Mouse (Mus musculus) gastrocnemius, postnatal 36 days (tissue): ENCODE results near the gene Bfar. TPM values are rescaled to one million over a fixed set of nuclear protein-coding genes. Genes with fewer than 3 reads are reported as not detected.
A peak's percentile ranks its signal among the peaks of the same experiment; 100 is the strongest.
"Not testable (repeated sequence)": the region's sequence is repeated elsewhere in the genome, so short reads cannot be mapped to it uniquely, and the experiment has no call there.

ENCODE experiments used
- DNase-seq, 2 experiments: peaks; one replicate each; pipeline ENCODE4 v3.0.0; 2022
- intact Hi-C: fragments of 180-260 bp; cut with DNase I; formaldehyde crosslinking; loops from one replicate; pipeline ENCODE4 v1.15.1; 2025
- total RNA-seq, 2 experiments: library from RNA; stranded (reverse); gene quantifications; 2 replicates each; pipeline ENCODE4 v1.2.3; 2021

Bfar gene
- total RNA-seq, 2 experiments from 2014 or later, result 29.7 to 35.0 TPM

DNA sequence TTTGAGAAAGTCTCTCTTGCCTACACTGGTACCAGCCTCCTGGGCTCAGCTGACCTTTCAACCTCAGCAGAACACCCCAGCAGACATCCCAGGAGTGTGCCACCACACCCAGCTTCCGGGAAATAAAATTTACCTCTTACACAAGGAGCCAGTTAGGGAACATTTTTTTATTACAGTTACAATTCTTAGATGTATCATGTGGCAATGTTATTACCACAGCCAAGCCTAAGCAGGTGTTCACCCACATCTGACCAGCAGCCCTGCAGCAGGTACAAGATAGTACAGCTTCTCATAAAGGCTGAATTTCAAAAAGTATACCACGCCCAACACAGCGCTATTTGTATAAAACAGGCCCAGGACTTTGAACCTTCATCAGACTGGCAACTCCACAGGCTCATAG lies 43.3 kb downstream of the Bfar start:
- no peak for DNase-seq
- intact Hi-C loops, result no loop called here

DNA sequence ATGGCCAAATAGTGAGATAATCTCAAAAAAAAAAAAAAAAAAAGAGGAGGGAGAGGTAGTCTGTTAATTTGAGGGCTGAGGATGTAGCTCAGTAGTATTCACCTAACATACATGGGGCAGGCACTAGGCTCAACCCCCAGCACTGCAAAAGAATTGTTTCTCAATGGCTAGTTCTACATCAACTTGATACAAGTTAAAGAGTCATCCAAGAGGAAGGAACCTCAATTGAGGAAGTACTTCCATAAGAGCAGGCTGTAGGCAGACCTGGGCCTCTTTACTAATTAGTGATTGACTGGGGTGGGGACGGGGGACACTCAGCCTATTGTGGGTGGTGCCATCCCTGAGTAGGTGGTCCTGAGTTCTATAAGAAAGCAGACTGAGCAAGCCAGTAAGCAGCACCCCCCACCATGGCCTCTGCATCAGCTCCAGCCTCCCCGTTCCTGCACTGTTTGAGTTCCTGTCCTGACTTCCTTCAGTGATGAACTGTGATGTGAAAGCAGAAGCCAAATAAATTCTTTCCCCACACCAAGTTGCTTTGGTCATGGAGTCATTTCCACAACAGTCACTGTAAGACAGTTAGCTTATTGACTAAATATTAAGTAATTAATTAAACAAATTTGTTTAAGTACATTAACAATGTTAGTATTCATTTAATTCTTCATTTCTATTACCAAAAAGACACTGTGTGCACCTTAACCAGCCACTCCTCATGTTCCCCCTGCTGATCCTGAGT lies 45.3 kb downstream of the Bfar start:
- intact Hi-C loops, result no loop called here
- no peak for DNase-seq

GRCm38 (mm10) chr16:13722937-13723336 lies 51.3 kb downstream of the Bfar start:
- intact Hi-C loops, result no loop called here
- DNase-seq, result no peak

DNA sequence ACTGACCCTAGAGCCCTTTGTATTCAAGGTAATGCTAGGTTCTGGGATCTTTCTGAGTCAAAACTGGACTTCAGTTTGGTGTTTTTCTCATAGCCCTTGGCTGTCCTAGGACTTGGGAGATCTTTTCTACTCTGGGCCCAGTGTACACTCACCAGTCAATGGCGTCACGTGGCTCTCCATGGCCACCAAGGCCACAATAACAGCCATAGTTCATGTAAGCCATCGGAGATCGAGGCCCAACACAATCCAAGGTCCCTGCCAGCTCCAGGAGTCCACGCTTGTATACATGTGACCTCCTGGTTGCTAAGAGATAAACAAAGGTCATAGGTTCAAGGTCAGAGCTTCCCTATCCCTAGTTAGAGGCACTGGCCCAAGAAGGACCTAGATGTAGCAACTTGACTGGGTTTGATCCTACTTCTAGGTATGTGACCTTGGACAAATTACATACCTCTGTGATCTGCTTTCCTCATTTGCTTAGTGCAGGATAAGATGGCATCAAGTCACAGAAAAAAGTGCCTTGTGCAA lies 56.2 kb downstream of the Bfar start:
- intact Hi-C loops, result no loop called here
- no peak for DNase-seq

DNA sequence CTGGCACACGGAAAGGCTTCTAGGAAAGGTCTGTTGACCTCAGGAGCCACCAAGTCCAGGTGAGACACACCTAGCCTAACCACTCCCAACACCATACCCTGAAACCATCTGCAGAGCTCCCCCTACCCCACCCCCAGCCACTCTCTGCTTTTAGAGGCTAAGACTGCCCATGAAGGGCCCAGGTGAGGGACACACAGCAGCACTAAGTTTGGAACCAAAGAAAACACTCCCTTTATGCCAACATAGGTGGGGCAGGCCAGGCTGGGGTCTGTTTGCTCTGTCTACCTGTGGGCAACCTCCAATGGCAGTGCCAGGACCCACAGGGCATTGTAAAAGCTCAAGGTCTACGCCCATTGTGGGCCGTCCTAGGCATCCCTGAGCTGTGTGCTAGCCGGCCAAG lies 57.8 kb downstream of the Bfar start:
- no peak for DNase-seq
- intact Hi-C loops, result no loop called here

- DNase-seq, result no peak
- intact Hi-C loops, result loop anchor here (10.0 kb wide), 2 partner anchors 196 to 616 kb away; no protein-coding TSS in a partner anchor
These were observed 58.9 kb downstream of the Bfar start, which contains the start of gene Pla2g10 for GRCm38 (mm10) chr16:13730285-13731255. Gene Pla2g10, minus strand, starts transcription at chr16:13730983.

DNA sequence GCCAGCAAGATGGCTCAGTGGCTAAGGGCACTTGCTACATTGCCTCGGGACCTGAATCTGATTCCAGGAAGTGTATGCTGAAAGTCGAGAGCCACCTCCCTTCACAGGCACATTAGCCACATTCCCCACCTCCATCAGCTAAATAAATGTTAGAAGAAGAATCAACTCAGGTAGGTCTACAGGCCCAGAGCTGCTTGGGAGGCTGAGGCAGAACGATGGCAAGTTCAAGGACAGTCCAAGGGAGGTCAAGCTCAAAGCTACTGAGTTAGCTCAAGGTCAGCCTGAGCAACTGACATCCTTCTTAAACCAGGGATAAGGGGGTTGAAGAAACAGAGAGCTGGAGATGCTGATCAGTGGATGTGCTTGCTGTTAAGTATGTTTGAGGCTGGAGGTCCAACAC lies 61.1 kb downstream of the Bfar start:
- intact Hi-C loops, result loop anchor here (10.0 kb wide), 2 partner anchors 198 to 618 kb away; no protein-coding TSS in a partner anchor
- no peak for DNase-seq

DNA sequence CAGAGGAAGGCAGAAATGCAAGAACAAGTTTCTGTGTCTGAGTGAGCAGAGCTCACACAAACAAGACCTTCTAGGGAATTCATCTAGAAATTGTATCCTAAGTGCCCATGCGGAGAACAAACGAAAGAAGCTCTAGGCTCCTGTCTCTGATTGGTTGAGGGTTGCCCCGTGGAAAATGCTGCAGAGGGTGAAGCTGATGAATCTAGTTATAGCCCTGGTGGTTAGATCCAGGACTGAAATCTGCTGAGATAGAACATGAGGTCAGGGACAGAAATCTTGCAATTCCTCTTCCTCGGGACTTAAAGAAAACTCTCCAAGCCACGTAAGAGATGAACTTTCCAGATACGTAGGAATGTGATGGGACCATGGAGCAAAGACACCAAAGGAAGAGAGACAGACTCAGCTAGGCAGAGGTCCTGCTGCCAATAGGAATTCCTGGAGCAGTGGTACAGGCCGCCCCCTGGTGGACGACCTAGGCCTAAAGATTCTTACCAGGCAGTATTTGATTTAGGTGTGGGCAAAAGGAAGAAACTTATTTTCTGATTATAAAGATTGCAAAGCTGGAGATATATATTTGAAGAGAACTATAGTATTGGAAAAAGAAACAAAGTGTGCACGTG lies 62.0 kb downstream of the Bfar start:
- intact Hi-C loops, result loop anchor here (10.0 kb wide), 2 partner anchors 199 to 619 kb away; no protein-coding TSS in a partner anchor
- DNase-seq, result peak; percentile 54 to 71

DNA sequence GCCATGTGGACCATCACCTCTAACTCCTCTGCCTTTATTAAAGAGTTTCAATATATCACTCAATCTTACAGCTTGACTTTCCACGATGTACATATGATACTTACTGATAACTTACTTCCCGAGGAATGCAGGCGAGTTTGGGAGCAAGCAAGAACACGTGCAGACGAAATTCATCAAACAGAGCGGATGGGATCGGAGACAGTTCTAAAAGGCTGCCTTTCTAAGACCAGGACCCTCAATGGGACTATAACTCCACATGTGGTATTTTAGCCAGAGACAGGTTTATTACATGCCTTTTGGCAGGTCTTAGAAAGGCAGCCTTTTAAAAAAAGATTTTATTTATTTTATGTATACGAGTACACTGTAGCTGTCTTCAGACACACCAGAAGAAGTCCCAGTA lies 64.3 kb downstream of the Bfar start:
- intact Hi-C loops, result loop anchor here (10.0 kb wide), 2 partner anchors 201 to 621 kb away; no protein-coding TSS in a partner anchor
- DNase-seq, result no peak

DNA sequence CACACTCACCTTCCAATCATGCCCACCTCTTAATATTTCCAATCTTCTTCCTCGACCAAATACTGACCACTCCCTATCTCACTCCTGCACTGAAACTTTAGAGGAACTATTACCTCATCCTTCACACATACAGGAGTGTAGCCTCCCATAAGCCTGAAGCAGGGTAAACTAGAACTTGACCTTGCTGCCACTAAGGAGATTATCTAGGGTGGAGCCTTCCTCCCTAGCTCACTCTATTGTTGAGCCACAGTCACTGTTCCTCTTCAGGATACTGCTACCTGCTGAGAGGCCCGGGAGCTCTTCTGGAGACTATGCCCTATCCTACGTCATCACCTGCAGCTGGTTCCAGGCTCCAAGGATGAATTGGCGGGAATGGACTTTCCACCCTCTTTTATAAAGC lies 67.4 kb downstream of the Bfar start:
- intact Hi-C loops, result loop anchor here (10.0 kb wide), 2 partner anchors 204 to 624 kb away; no protein-coding TSS in a partner anchor
- DNase-seq, result not testable (repeated sequence)

DNA sequence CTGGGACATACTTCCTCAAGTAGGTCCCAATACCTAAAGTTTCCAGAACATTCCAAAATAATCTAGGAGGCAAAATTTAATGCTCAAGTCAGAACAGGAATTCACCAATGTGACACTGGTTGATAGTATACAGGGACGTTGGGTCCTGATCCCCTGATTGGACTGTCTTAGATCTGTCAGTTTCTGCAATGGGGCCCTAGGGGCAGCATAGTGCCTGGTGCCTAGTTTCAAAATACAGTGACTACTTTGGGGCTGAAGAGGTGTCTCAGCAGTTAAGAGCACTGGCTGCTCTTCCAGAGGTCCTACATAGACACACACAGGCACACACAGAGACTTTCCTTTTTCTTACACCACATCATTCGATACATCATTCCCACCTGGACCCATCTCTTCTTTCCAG lies 69.2 kb downstream of the Bfar start:
- DNase-seq, result no peak
- intact Hi-C loops, result no loop called here

DNA sequence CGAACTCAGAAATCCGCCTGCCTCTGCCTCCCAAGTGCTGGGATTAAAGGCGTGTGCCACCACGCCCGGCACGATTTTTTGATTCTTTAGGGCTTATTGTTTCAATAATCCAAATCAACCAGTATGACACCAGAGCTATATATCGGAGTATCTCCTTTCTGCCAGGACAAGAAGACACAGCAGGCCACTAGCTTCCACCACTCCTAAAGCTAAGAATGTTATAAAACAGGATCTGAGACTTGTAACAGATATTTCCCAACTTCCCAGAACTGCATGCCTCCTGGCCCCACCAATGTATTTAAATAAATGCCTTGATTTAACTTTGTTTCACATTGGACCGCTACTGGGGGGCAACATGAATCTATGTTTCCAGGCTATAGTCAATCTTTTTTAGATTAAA lies 76.0 kb downstream of the Bfar start:
- intact Hi-C loops, result no loop called here
- no peak for DNase-seq

DNA sequence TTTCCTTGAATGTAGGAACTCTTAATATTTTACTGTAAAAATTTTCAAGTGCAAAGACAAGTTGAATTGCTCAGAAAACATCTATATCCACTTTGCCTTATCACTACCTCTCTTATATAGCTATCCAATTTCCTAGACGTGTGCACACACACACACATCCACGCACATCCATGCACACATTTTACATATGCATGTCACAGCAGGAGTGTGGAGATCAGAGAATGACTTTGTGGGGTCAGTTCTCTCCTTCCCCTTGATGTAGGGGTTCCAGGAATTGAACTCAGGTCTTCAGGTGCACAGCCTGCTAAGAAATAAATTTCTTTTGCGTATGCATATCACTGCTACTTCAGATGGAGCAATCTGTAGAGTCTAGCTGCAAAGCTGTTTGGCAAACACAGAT lies 76.5 kb downstream of the Bfar start:
- intact Hi-C loops, result no loop called here
- no peak for DNase-seq

- intact Hi-C loops, DNase-seq: not testable (repeated sequence)
These were observed 77.2 kb downstream of the Bfar start for GRCm38 (mm10) chr16:13748813-13749212.

- DNase-seq, result no peak
- intact Hi-C loops, result no loop called here
These were observed 77.6 kb downstream of the Bfar start for GRCm38 (mm10) chr16:13749306-13749705.

DNA sequence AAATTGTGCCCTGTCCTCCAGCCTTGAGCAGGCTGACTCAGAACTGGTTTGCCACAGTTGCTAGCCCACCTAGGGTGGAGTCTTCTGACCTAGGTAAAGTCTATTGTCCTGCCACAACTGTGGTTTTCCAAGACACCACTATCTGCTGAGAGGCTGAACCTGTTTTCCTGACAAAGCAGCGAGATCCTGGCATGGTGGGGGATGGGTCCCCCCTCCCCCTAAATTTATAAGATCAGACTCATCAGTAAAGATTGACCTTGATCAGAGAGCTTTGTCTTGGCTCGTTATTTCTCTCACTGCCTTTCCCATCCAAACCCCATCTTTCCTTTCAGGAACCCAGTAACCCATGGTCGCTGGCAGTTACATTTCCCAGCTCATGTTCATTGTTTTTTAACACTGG lies 78.3 kb downstream of the Bfar start:
- DNase-seq, result no peak
- intact Hi-C loops, result no loop called here

- no peak for DNase-seq
- intact Hi-C loops, result no loop called here
These were observed 79.0 kb downstream of the Bfar start for GRCm38 (mm10) chr16:13750626-13751025.
